Mouse (Mus musculus) layer of hippocampus, adult 8-10 months (tissue): ENCODE measurements at regions not wholly inside any gene's neighbourhood (a gene's known extent, or its start where the extent isn't known, plus 50 kb on each side); places are given as distances from the start of the nearest gene placed in this dataset.
A peak's percentile ranks its signal among the peaks of the same experiment; 100 is the strongest.

Experiments
- DNase-seq, 2 experiments: peaks; one replicate each; pipeline ENCODE4 v3.0.0; 2022; ENCODE audit warnings: low spot score in 2 of 2

DNA sequence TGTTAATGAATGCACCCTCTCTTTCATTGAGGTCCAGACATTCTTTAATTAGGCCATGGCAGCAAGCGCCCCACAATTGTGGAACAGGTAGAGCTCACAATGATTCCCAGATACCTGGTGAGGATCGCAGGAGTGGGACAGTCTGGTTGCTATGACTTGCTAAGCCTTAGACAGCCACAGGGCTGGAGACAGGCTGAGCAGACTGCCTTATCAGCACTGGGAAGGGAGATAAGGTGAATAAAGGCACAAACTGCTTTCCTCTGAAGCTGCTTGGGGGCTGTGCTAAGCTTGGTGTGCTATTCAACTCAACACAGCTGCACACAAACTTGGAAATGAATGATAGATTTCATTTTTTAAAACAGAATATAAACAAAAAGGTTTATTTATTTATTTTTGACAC, 159.8 kb upstream of the Masp1 start:
- DNase-seq = no peak

DNA sequence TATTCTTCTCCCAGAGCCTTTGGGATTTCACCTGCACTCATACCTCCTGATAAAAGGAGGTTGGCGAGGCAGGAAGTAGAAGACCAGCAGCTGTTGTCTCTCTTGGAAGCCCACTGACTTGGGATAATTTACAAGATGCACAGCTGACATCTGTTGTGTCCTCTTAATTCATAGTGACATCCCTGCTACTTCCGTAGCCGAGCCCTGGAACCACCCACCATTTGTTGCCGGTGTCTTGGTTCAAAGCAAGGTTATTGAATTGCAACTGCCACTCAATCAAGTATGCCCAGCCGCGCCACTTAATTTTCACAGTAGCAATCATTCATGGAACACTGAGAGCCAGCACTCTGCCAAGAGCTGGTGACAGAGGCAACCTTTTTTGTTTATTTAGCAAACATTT, 151.8 kb upstream of the Masp1 start:
- DNase-seq = no peak

DNA sequence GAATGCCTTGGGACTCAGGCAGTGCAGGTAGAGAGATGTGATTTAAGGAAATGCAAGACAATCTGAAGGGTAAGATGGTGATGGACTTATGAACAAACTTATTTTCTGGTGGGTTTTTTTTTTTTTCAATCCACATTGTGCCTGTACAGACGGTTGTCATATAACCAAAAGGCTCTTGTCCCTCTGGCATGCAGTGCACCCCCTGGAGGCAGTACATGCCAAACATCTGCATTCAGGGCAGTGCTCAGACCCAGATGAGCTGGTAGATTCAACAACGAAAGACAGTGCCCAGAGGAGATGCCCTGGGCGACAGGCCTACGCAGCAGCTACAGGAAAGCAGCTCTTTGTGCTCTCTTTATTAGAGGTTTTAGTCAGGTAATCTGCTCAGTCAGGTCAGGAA, 149.5 kb upstream of the Masp1 start:
- DNase-seq = no peak

DNA sequence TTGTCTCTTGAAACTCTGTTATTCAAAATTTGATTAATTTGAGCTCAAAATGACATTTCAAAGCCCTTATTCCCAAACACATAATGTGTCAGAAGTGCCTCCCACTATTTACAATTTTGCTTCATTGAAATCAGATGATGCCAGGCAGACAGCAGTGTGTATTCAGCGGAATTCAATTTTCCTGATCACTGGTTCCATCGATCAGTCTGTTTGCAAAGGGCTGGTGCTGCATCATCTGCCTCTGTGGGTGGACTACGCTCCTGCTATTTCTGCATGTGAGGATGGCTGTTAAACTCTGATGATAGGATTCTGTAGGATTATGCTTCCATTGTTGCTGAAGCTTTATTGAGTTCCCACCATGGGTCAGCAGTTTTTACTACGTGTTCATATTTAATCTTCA, 149.0 kb upstream of the Masp1 start:
- peak; percentile 26 for DNase-seq
